Mouse (Mus musculus): ENCODE results near the gene Myo5c.

The Myo5c gene

GRCm38 (mm10) chr9:75322099-75322885 lies 90.5 kb downstream of the Myo5c start:
- DNase-seq (ENCODE audit: low spot score in 2 of 2) = no peak

- DNase-seq (ENCODE audit: low spot score in 2 of 2) = no peak
These were observed 96.2 kb downstream of the Myo5c start for GRCm38 (mm10) chr9:75328047-75328446.

GRCm38 (mm10) chr9:75330821-75331220 lies 99.0 kb downstream of the Myo5c start:
- DNase-seq (ENCODE audit: low spot score in 2 of 2) = no peak

- no peak for DNase-seq (ENCODE audit: low spot score in 2 of 2)
These were observed 102.6 kb downstream of the Myo5c start for GRCm38 (mm10) chr9:75334440-75334839.

- DNase-seq (ENCODE audit: low spot score in 2 of 2) = no peak
These were observed 106.2 kb downstream of the Myo5c start for GRCm38 (mm10) chr9:75338016-75338415.

- DNase-seq (ENCODE audit: low spot score in 2 of 2) = no peak
These were observed 110.6 kb downstream of the Myo5c start for GRCm38 (mm10) chr9:75342433-75342832.

GRCm38 (mm10) chr9:75347458-75347857 lies 115.6 kb downstream of the Myo5c start, which contains the start of gene Bcl2l10:
Bcl2l10 (plus strand) TSS chr9:75347758.
- DNase-seq (ENCODE audit: low spot score in 2 of 2) = no peak

GRCm38 (mm10) chr9:75348066-75348465 lies 116.2 kb downstream of the Myo5c start:
- DNase-seq (ENCODE audit: low spot score in 2 of 2) = no peak

- DNase-seq (ENCODE audit: low spot score in 2 of 2) = no peak
These were observed 116.8 kb downstream of the Myo5c start for GRCm38 (mm10) chr9:75348641-75349040.

GRCm38 (mm10) chr9:75353094-75353493 lies 121.3 kb downstream of the Myo5c start:
- DNase-seq (ENCODE audit: low spot score in 2 of 2) = no peak
